Mouse (Mus musculus): ENCODE measurements at regions not wholly inside any gene's neighbourhood (a gene's known extent, or its start where the extent isn't known, plus 50 kb on each side); places are given as distances from the start of the nearest gene placed in this dataset.
"Not testable (repeated sequence)": the region's sequence is repeated elsewhere in the genome, so short reads cannot be mapped to it uniquely, and the experiment has no call there.

- WGBS, result 63% methylated on average over 1 of the region's 1 CpGs
- no peak overlapping the region for H3K4me2 ChIP-seq (replicated peaks; ENCODE audit: low read depth, low read length)
- no peak for ATAC-seq (ENCODE audit: low FRiP score, low TSS enrichment)
These were observed 352.3 kb upstream of the Cntn5 start for GRCm38 (mm10) chr9:11256848-11257247.

GRCm38 (mm10) chr9:11206829-11207228 lies 302.3 kb upstream of the Cntn5 start:
- Histone ChIP-seq H3K4me1 (ENCODE audit: insufficient read depth, low read length) (no peaks in the 10 kb centered on the region), H3K27me3 (ENCODE audit: insufficient read depth, low read length) (no peaks in the 10 kb centered on the region), H3K4me2 (replicated peaks; ENCODE audit: low read depth, low read length) (no peak overlapping the region), H3K4me3 (ENCODE audit: low read length) (no peak overlapping the region), H3K27ac (ENCODE audit: low read length) (no peak overlapping the region), H3K9me3 (ENCODE audit: low read length) (no peaks in the 10 kb centered on the region), H3K36me3 (ENCODE audit: insufficient read depth, low read length) (no peaks in the 10 kb centered on the region), H3K9ac (replicated peaks; ENCODE audit: low read length) (no peak overlapping the region)
- no peak for ATAC-seq (ENCODE audit: low FRiP score, low TSS enrichment)
- WGBS, result 77% methylated on average over 6 of the region's 6 CpGs

More at GRCm38 (mm10) chr9:11256848-11257247, 352.3 kb upstream of the Cntn5 start:
- H3K36me3 ChIP-seq (ENCODE audit: insufficient read depth, low read length), result no peaks in the 10 kb centered on the region
- H3K9me3 ChIP-seq (ENCODE audit: low read length), result no peaks in the 10 kb centered on the region
- H3K27me3 ChIP-seq (ENCODE audit: insufficient read depth, low read length), result no peaks in the 10 kb centered on the region
- no peak overlapping the region for H3K4me3 ChIP-seq (ENCODE audit: low read length)
- no peak overlapping the region for H3K27ac ChIP-seq (ENCODE audit: low read length)
- H3K9ac ChIP-seq (replicated peaks; ENCODE audit: low read length), result no peak overlapping the region
- no peaks in the 10 kb centered on the region for H3K4me1 ChIP-seq (ENCODE audit: insufficient read depth, low read length)

- no peaks in the 10 kb centered on the region for H3K36me3 ChIP-seq (ENCODE audit: insufficient read depth, low read length)
- no peak for ATAC-seq (ENCODE audit: low FRiP score, low TSS enrichment)
- no peaks in the 10 kb centered on the region for H3K27me3 ChIP-seq (ENCODE audit: insufficient read depth, low read length)
- no peaks in the 10 kb centered on the region for H3K9me3 ChIP-seq (ENCODE audit: low read length)
- no peak overlapping the region for H3K4me3 ChIP-seq (ENCODE audit: low read length)
- no peaks in the 10 kb centered on the region for H3K4me1 ChIP-seq (ENCODE audit: insufficient read depth, low read length)
- H3K4me2 ChIP-seq (replicated peaks; ENCODE audit: low read depth, low read length), result no peak overlapping the region
- H3K27ac ChIP-seq (ENCODE audit: low read length), result no peak overlapping the region
- H3K9ac ChIP-seq (replicated peaks; ENCODE audit: low read length), result no peak overlapping the region
These were observed 301.7 kb upstream of the Cntn5 start for GRCm38 (mm10) chr9:11206267-11206666.

GRCm38 (mm10) chr9:11192183-11192582 lies 287.6 kb upstream of the Cntn5 start:
- no peak overlapping the region for H3K4me3 ChIP-seq (ENCODE audit: low read length)
- H3K9me3 ChIP-seq (ENCODE audit: low read length), result no peaks in the 10 kb centered on the region
- no peaks in the 10 kb centered on the region for H3K36me3 ChIP-seq (ENCODE audit: insufficient read depth, low read length)
- no peak for ATAC-seq (ENCODE audit: low FRiP score, low TSS enrichment)
- no peak overlapping the region for H3K27ac ChIP-seq (ENCODE audit: low read length)
- H3K27me3 ChIP-seq (ENCODE audit: insufficient read depth, low read length), result no peaks in the 10 kb centered on the region
- no peak overlapping the region for H3K9ac ChIP-seq (replicated peaks; ENCODE audit: low read length)
- H3K4me1 ChIP-seq (ENCODE audit: insufficient read depth, low read length), result no peaks in the 10 kb centered on the region
- 80% methylated on average over 2 of the region's 2 CpGs for WGBS
- H3K4me2 ChIP-seq (replicated peaks; ENCODE audit: low read depth, low read length), result no peak overlapping the region

GRCm38 (mm10) chr9:11145799-11146198 lies 241.2 kb upstream of the Cntn5 start:
- H3K9me3 ChIP-seq (ENCODE audit: low read length), result no peaks in the 10 kb centered on the region
- H3K4me3 ChIP-seq (ENCODE audit: low read length), result no peak overlapping the region
- WGBS, result 92% methylated on average over 1 of the region's 1 CpGs
- no peak overlapping the region for H3K27ac ChIP-seq (ENCODE audit: low read length)
- no peaks in the 10 kb centered on the region for H3K36me3 ChIP-seq (ENCODE audit: insufficient read depth, low read length)
- H3K4me2 ChIP-seq (replicated peaks; ENCODE audit: low read depth, low read length), result no peak overlapping the region
- H3K4me1 ChIP-seq (ENCODE audit: insufficient read depth, low read length), result no peaks in the 10 kb centered on the region
- no peak for ATAC-seq (ENCODE audit: low FRiP score, low TSS enrichment)
- H3K9ac ChIP-seq (replicated peaks; ENCODE audit: low read length), result no peak overlapping the region
- H3K27me3 ChIP-seq (ENCODE audit: insufficient read depth, low read length), result no peaks in the 10 kb centered on the region

GRCm38 (mm10) chr9:11126833-11127232 lies 222.3 kb upstream of the Cntn5 start:
- H3K27ac ChIP-seq (ENCODE audit: low read length), result no peak overlapping the region
- no peak overlapping the region for H3K4me2 ChIP-seq (replicated peaks; ENCODE audit: low read depth, low read length)
- H3K9ac ChIP-seq (replicated peaks; ENCODE audit: low read length), result no peak overlapping the region
- no peak overlapping the region for H3K4me3 ChIP-seq (ENCODE audit: low read length)
- H3K4me1 ChIP-seq (ENCODE audit: insufficient read depth, low read length), result no peaks in the 10 kb centered on the region
- no peaks in the 10 kb centered on the region for H3K36me3 ChIP-seq (ENCODE audit: insufficient read depth, low read length)
- no peaks in the 10 kb centered on the region for H3K27me3 ChIP-seq (ENCODE audit: insufficient read depth, low read length)
- no peaks in the 10 kb centered on the region for H3K9me3 ChIP-seq (ENCODE audit: low read length)
- 77% methylated on average over 5 of the region's 5 CpGs for WGBS
- no peak for ATAC-seq (ENCODE audit: low FRiP score, low TSS enrichment)

GRCm38 (mm10) chr9:11119153-11119552 lies 214.6 kb upstream of the Cntn5 start:
- H3K27ac ChIP-seq (ENCODE audit: low read length), result no peak overlapping the region

GRCm38 (mm10) chr9:11107828-11108227 lies 203.3 kb upstream of the Cntn5 start:
- 79% methylated on average over 3 of the region's 3 CpGs for WGBS
- H3K4me1 ChIP-seq (ENCODE audit: insufficient read depth, low read length); H3K36me3 ChIP-seq (ENCODE audit: insufficient read depth, low read length); H3K4me3 ChIP-seq (ENCODE audit: low read length); H3K27ac ChIP-seq (ENCODE audit: low read length); H3K9ac ChIP-seq (replicated peaks; ENCODE audit: low read length); H3K27me3 ChIP-seq (ENCODE audit: insufficient read depth, low read length); H3K9me3 ChIP-seq (ENCODE audit: low read length); ATAC-seq (ENCODE audit: low FRiP score, low TSS enrichment); H3K4me2 ChIP-seq (replicated peaks; ENCODE audit: low read depth, low read length): not testable (repeated sequence)

More at GRCm38 (mm10) chr9:11119153-11119552, 214.6 kb upstream of the Cntn5 start:
- ATAC-seq (ENCODE audit: low FRiP score, low TSS enrichment), result no peak
- Histone ChIP-seq H3K9ac (replicated peaks; ENCODE audit: low read length) (no peak overlapping the region), H3K9me3 (ENCODE audit: low read length) (no peaks in the 10 kb centered on the region), H3K36me3 (ENCODE audit: insufficient read depth, low read length) (no peaks in the 10 kb centered on the region), H3K4me3 (ENCODE audit: low read length) (no peak overlapping the region), H3K4me2 (replicated peaks; ENCODE audit: low read depth, low read length) (no peak overlapping the region), H3K27me3 (ENCODE audit: insufficient read depth, low read length) (no peaks in the 10 kb centered on the region), H3K4me1 (ENCODE audit: insufficient read depth, low read length) (no peaks in the 10 kb centered on the region)

- H3K27ac ChIP-seq (ENCODE audit: low read length); H3K9me3 ChIP-seq (ENCODE audit: low read length); H3K4me1 ChIP-seq (ENCODE audit: insufficient read depth, low read length); H3K4me2 ChIP-seq (replicated peaks; ENCODE audit: low read depth, low read length); H3K9ac ChIP-seq (replicated peaks; ENCODE audit: low read length); H3K27me3 ChIP-seq (ENCODE audit: insufficient read depth, low read length); H3K36me3 ChIP-seq (ENCODE audit: insufficient read depth, low read length); ATAC-seq (ENCODE audit: low FRiP score, low TSS enrichment); H3K4me3 ChIP-seq (ENCODE audit: low read length): not testable (repeated sequence)
- 96% methylated on average over 1 of the region's 1 CpGs for WGBS
These were observed 202.6 kb upstream of the Cntn5 start for GRCm38 (mm10) chr9:11107212-11107611.

- ATAC-seq (ENCODE audit: low FRiP score, low TSS enrichment), result no peak
- H3K4me3 ChIP-seq (ENCODE audit: low read length), result no peak overlapping the region
- no peak overlapping the region for H3K9ac ChIP-seq (replicated peaks; ENCODE audit: low read length)
- no peaks in the 10 kb centered on the region for H3K4me1 ChIP-seq (ENCODE audit: insufficient read depth, low read length)
- no peak overlapping the region for H3K4me2 ChIP-seq (replicated peaks; ENCODE audit: low read depth, low read length)
- H3K27ac ChIP-seq (ENCODE audit: low read length), result no peak overlapping the region
- H3K9me3 ChIP-seq (ENCODE audit: low read length), result no peaks in the 10 kb centered on the region
- no peaks in the 10 kb centered on the region for H3K27me3 ChIP-seq (ENCODE audit: insufficient read depth, low read length)
- no peaks in the 10 kb centered on the region for H3K36me3 ChIP-seq (ENCODE audit: insufficient read depth, low read length)
- 93% methylated on average over 2 of the region's 2 CpGs for WGBS
These were observed 201.7 kb upstream of the Cntn5 start for GRCm38 (mm10) chr9:11106268-11106667.

GRCm38 (mm10) chr9:11103448-11103847 lies 198.9 kb upstream of the Cntn5 start:
- Histone ChIP-seq H3K4me3 (ENCODE audit: low read length) (no peak overlapping the region), H3K4me2 (replicated peaks; ENCODE audit: low read depth, low read length) (no peak overlapping the region), H3K27me3 (ENCODE audit: insufficient read depth, low read length) (no peaks in the 10 kb centered on the region), H3K4me1 (ENCODE audit: insufficient read depth, low read length) (no peaks in the 10 kb centered on the region), H3K27ac (ENCODE audit: low read length) (no peak overlapping the region), H3K9ac (replicated peaks; ENCODE audit: low read length) (no peak overlapping the region), H3K9me3 (ENCODE audit: low read length) (no peaks in the 10 kb centered on the region), H3K36me3 (ENCODE audit: insufficient read depth, low read length) (no peaks in the 10 kb centered on the region)
- 76% methylated on average over 4 of the region's 4 CpGs for WGBS
- no peak for ATAC-seq (ENCODE audit: low FRiP score, low TSS enrichment)

All from kidney, embryonic 16.5 days (tissue).